Mouse (Mus musculus) midbrain, postnatal 0 days (tissue): ENCODE results near the gene Tmem216. TPM values are rescaled to one million over a fixed set of nuclear protein-coding genes. Genes with fewer than 3 reads are reported as not detected.

ENCODE experiments used
- ATAC-seq: fragments of 200-750 bp; cut with Nextera tagmentation; 2 replicates; pipeline ENCODE4 v1.8.0; 2017; ENCODE audit warnings: moderate number of reproducible peaks, mild to moderate bottlenecking, moderate TSS enrichment, moderate library complexity; ENCODE audit not compliant: low FRiP score
- DNase-seq: peaks from one replicate; pipeline ENCODE4 v3.0.0-alpha.2; 2015; ENCODE audit warnings: low spot score
- H3K27ac ChIP-seq: fragments of 300-500 bp; sonication (generic); 2 replicates; pipeline ENCODE4 v1.5.1; 2014; ENCODE audit warnings: low read depth, mild to moderate bottlenecking, low read length, mixed read lengths
- H3K27me3 ChIP-seq: fragments of 300-500 bp; sonication (generic); 2 replicates; pipeline ENCODE4 v1.6.1; 2014; ENCODE audit warnings: low read length, control low read depth, mixed read lengths; ENCODE audit not compliant: insufficient read depth
- H3K36me3 ChIP-seq: fragments of 300-500 bp; sonication (generic); 2 replicates; pipeline ENCODE4 v1.6.1; 2014; ENCODE audit warnings: low read length, control low read depth, mixed read lengths; ENCODE audit not compliant: insufficient read depth
- H3K4me1 ChIP-seq: fragments of 300-500 bp; sonication (generic); 2 replicates; pipeline ENCODE4 v1.6.1; 2014; ENCODE audit warnings: mild to moderate bottlenecking, control low read depth, antibody characterized with exemption, low read length, mixed read lengths; ENCODE audit not compliant: insufficient read depth
- H3K4me2 ChIP-seq: fragments of 300-500 bp; sonication (generic); 2 replicates; pipeline ENCODE4 v1.6.1; 2014; ENCODE audit warnings: low read depth, mild to moderate bottlenecking, low read length, mixed read lengths; ENCODE audit not compliant: poor library complexity, severe bottlenecking
- H3K4me3 ChIP-seq: fragments of 300-500 bp; sonication (generic); 2 replicates; pipeline ENCODE4 v1.5.1; 2014; ENCODE audit warnings: low read depth, mild to moderate bottlenecking, low read length, moderate library complexity
- H3K9ac ChIP-seq: fragments of 300-500 bp; sonication (generic); replicated peaks from 2 replicates; pipeline ENCODE4 v1.6.1; 2014; ENCODE audit warnings: mild to moderate bottlenecking, low read length, moderate library complexity, mixed read lengths; ENCODE audit not compliant: poor library complexity, severe bottlenecking
- H3K9me3 ChIP-seq: fragments of 300-500 bp; sonication (generic); 2 replicates; pipeline ENCODE4 v1.6.1; 2016; ENCODE audit warnings: low read length, control low read depth
- CTCF ChIP-seq: IDR thresholded peaks from 2 replicates; pipeline ENCODE4 v1.5.1; 2016; ENCODE audit warnings: antibody characterized with exemption, mild to moderate bottlenecking
- WGBS: fragments of 180-500 bp; shearing (Covaris S2); extraction: QIAGEN DNeasy Blood & Tissue Kit; methylation state at CpG from one replicate; pipeline ENCODE4 v1.1.7; 2014; 5-methylcytosine and 5-hydroxymethylcytosine counted together
- polyA plus RNA-seq: library from polyadenylated mRNA; unstranded; fragments of >200 nt; fragmentation: Nextera tagmentation; extraction: Ambion mirVana; gene quantifications from 2 replicates; pipeline ENCODE4 v1.2.1, GENCODE M21; 2015
- total RNA-seq: library from RNA; depleted of rRNA; stranded (reverse); fragments of >200 nt; gene quantifications from 2 replicates; pipeline ENCODE4 v1.2.3, GENCODE M21; 2014

The Tmem216 gene
- total and polyA plus RNA-seq, 2 experiments from 2014 or later: 33.8 to 41.5 TPM

- under 1% methylated on average over 11 of the region's 11 CpGs for WGBS
- Histone ChIP-seq H3K4me1 (peaks cover 8% of the 10 kb centered on the region; the same call in 1 of the 2 replicates), H3K27ac (peak within 1 kb of the TSS; percentile 98), H3K4me2 (peak within 1 kb of the TSS; percentile 73), H3K4me3 (peak within 1 kb of the TSS; percentile 94), H3K36me3 (0 out of 2 replicates have a peak, but pooled peaks cover 6% of the 10 kb centered on the region), H3K9ac (peak within 1 kb of the TSS; percentile 97), H3K27me3 (no peaks in the 10 kb centered on the region), H3K9me3 (no peaks in the 10 kb centered on the region)
- ATAC-seq (peak; percentile 44; the same call in 1 of the 2 replicates), DNase-seq (peak; percentile 85)
- TF ChIP-seq CTCF: peak; percentile 77
Measured at GRCm38 (mm10) chr19:10525910-10526309, 30.1 kb downstream of the Tmem216 start, which contains the start of gene Sdhaf2. Sdhaf2 (minus strand) TSS chr19:10526142.

- WGBS: under 1% methylated on average over 73 of the region's 93 CpGs
- H3K27me3 ChIP-seq: no peaks in the 10 kb centered on the region
Measured at GRCm38 (mm10) chr19:10525106-10525901, 30.7 kb downstream of the Tmem216 start, which contains the start of gene Cpsf7. Cpsf7 (plus strand) TSS chr19:10525266.

DNA sequence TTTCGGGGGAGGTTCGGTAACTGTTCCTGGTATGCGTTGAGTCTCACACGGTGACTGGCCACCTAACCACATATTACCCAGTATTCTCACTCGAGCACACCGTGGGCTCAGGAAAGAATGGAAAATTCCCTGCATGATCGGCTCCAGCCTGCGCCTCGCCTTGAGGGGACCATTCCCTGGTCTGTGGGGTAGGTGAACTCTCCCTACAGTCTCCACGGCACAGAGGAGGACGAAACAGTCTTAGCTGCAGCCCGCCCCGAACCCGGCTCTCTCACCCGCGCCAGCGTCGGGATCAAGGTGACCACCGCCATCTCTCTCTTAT, 31.3 kb downstream of the Tmem216 start:
- ATAC-seq (no peak), DNase-seq (no peak)
- Histone ChIP-seq H3K27ac (peak overlapping the region; percentile 98), H3K9ac (peak overlapping the region; percentile 97), H3K4me3 (peak overlapping the region; percentile 94), H3K36me3 (no peaks in the 10 kb centered on the region), H3K4me1 (peaks cover 8% of the 10 kb centered on the region; the same call in 1 of the 2 replicates), H3K9me3 (no peaks in the 10 kb centered on the region), H3K27me3 (no peaks in the 10 kb centered on the region), H3K4me2 (peak overlapping the region; percentile 73)
- TF ChIP-seq CTCF: no peak
- WGBS: 0% methylated on average over 19 of the region's 19 CpGs

More at GRCm38 (mm10) chr19:10525106-10525901, 30.7 kb downstream of the Tmem216 start, which contains the start of gene Cpsf7:
- Histone ChIP-seq H3K9me3 (no peaks in the 10 kb centered on the region), H3K4me1 (peaks cover 8% of the 10 kb centered on the region; the same call in 1 of the 2 replicates), H3K9ac (peak within 1 kb of the TSS; percentile 97), H3K4me2 (peak within 1 kb of the TSS; percentile 73), H3K4me3 (peak within 1 kb of the TSS; percentile 94), H3K36me3 (0 out of 2 replicates have a peak, but pooled peaks cover 1% of the 10 kb centered on the region), H3K27ac (peak within 1 kb of the TSS; percentile 98)
- peak; percentile 92 for ATAC-seq
- DNase-seq: peak; percentile 96
- no peak for TF ChIP-seq CTCF

DNA sequence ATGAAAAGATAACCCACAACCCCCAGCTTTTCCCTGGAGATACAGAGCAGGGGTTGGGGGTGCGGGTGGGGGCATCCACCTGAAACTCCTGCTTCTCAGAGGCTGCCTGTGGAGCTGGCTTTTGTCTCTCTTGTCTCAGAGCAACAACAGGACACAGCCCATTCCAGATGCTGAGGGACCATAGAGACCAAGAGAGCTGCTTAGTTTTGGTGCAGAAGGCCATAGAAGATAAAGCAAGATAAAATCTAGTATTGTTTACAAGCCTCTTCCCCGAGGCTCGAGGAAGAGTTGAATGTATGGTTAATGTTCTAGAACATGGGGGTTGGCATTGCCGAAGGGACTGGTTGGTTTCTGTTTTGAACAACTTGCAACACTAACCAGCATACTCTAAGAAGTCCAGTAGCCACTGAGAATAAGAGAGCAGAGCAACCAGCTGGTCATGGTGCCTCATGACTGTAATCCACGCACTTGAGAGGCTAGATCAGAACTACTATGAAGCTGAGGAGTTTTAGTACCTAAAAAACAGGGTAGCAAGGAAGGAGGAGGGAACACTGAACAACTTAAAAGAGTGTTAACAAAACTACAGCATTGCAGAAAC, 32.5 kb downstream of the Tmem216 start:
- Histone ChIP-seq H3K4me1 (peaks cover 8% of the 10 kb centered on the region; the same call in 1 of the 2 replicates), H3K36me3 (no peaks in the 10 kb centered on the region), H3K9me3 (no peaks in the 10 kb centered on the region), H3K9ac (no peak overlapping the region), H3K27ac (no peak overlapping the region), H3K27me3 (no peaks in the 10 kb centered on the region), H3K4me3 (no peak overlapping the region), H3K4me2 (peak overlapping the region; percentile 73; the same call in 1 of the 2 replicates)
- ATAC-seq (no peak), DNase-seq (no peak)
- WGBS: 87% methylated on average over 5 of the region's 5 CpGs
- no peak for TF ChIP-seq CTCF

GRCm38 (mm10) chr19:10521926-10522325, 34.1 kb downstream of the Tmem216 start:
- no peak for DNase-seq
- ATAC-seq: no peak
- Histone ChIP-seq H3K27me3 (no peaks in the 10 kb centered on the region), H3K27ac (no peak overlapping the region), H3K4me3 (no peak overlapping the region), H3K4me1 (peaks cover 8% of the 10 kb centered on the region; the same call in 1 of the 2 replicates), H3K4me2 (no peak overlapping the region), H3K9me3 (no peaks in the 10 kb centered on the region), H3K36me3 (peaks cover 4% of the 10 kb centered on the region; the same call in 1 of the 2 replicates), H3K9ac (no peak overlapping the region)
- no peak for TF ChIP-seq CTCF
- 88% methylated on average over 1 of the region's 1 CpGs for WGBS
